Mouse (Mus musculus) heart, embryonic 11.5 days (tissue): Measurements from ENCODE around the gene Sergef. TPM values are rescaled to one million over a fixed set of nuclear protein-coding genes. Genes with fewer than 3 reads are reported as not detected.

ENCODE experiments used
- ATAC-seq: fragments of 200-750 bp; cut with Nextera tagmentation; replicated peaks from 2 replicates; pipeline ENCODE4 v1.8.0; 2017; ENCODE audit warnings: moderate library complexity; ENCODE audit not compliant: insufficient number of reproducible peaks, low FRiP score, low TSS enrichment
- H3K27ac ChIP-seq: fragments of 300-500 bp; sonication (generic); 2 replicates; pipeline ENCODE4 v1.5.1; 2014; ENCODE audit warnings: mild to moderate bottlenecking, low read depth, low read length
- H3K27me3 ChIP-seq: fragments of 300-500 bp; sonication (generic); 2 replicates; pipeline ENCODE4 v1.6.1; 2014; ENCODE audit warnings: mild to moderate bottlenecking, low read length, mixed read lengths; ENCODE audit not compliant: control insufficient read depth, insufficient read depth
- H3K36me3 ChIP-seq: fragments of 300-500 bp; sonication (generic); 2 replicates; pipeline ENCODE4 v1.6.1; 2014; ENCODE audit warnings: mild to moderate bottlenecking, low read length, moderate library complexity, mixed read lengths; ENCODE audit not compliant: control insufficient read depth, insufficient read depth
- H3K4me1 ChIP-seq: fragments of 300-500 bp; sonication (generic); 2 replicates; pipeline ENCODE4 v1.6.1; 2014; ENCODE audit warnings: low read length; ENCODE audit not compliant: control insufficient read depth, insufficient read depth
- H3K4me2 ChIP-seq: fragments of 300-500 bp; sonication (generic); 2 replicates; pipeline ENCODE4 v1.6.1; 2014; ENCODE audit warnings: mild to moderate bottlenecking, moderate library complexity
- H3K4me3 ChIP-seq: fragments of 300-500 bp; sonication (generic); 2 replicates; pipeline ENCODE4 v1.5.1; 2014; ENCODE audit warnings: low read depth, low read length
- H3K9ac ChIP-seq: fragments of 300-500 bp; sonication (generic); 2 replicates; pipeline ENCODE4 v1.6.1; 2014; ENCODE audit warnings: mild to moderate bottlenecking, low read depth, low read length, moderate library complexity
- H3K9me3 ChIP-seq: fragments of 300-500 bp; sonication (generic); replicated peaks from 2 replicates; pipeline ENCODE4 v1.6.1; 2016; ENCODE audit warnings: low read length; ENCODE audit not compliant: control insufficient read depth
- WGBS: fragments of 180-500 bp; shearing (Covaris S2); extraction: QIAGEN DNeasy Blood & Tissue Kit; methylation state at CpG from one replicate; pipeline ENCODE4 v1.1.7; 2014; ENCODE audit not compliant: insufficient replicate concordance; 5-methylcytosine and 5-hydroxymethylcytosine counted together
- polyA plus RNA-seq: library from polyadenylated mRNA; unstranded; fragments of >200 nt; fragmentation: Nextera tagmentation; extraction: Ambion mirVana; gene quantifications from 2 replicates; pipeline ENCODE4 v1.2.1, GENCODE M21; 2014

Sergef gene
- polyA plus RNA-seq, 1 experiment from 2014 or later: 11.6 TPM

DNA sequence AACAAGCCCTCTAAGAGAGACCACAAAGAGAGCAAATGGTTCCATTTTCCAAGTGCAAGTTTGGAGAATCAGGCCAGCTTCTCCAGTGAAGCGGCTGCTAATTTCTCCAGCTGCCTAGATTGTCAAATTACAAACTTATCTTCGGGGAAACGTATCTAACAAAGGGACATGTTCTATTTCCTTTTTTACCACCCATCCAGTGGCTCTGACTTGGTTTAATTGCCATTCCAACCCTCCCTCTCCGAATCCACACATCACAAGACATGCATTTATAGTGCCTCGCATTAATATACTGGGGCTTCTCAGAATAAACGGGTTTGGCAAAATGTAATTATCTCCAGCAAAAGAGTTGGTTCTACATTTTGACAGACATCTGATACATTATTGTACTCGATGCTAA is 88.4 kb downstream of the Sergef start:
- Histone ChIP-seq H3K4me1 (no peaks in the 10 kb centered on the region), H3K27ac (no peak overlapping the region), H3K9me3 (no peaks in the 10 kb centered on the region), H3K9ac (no peak overlapping the region), H3K4me3 (no peak overlapping the region), H3K36me3 (no peaks in the 10 kb centered on the region), H3K27me3 (no peaks in the 10 kb centered on the region), H3K4me2 (no peak overlapping the region)
- WGBS: 82% methylated on average over 7 of the region's 7 CpGs
- ATAC-seq: no peak

- Histone ChIP-seq H3K27me3 (no peaks in the 10 kb centered on the region), H3K4me1 (no peaks in the 10 kb centered on the region), H3K9me3 (no peaks in the 10 kb centered on the region), H3K4me2 (no peak overlapping the region), H3K27ac (no peak overlapping the region), H3K36me3 (no peaks in the 10 kb centered on the region), H3K9ac (no peak overlapping the region), H3K4me3 (no peak overlapping the region)
- no peak for ATAC-seq
- WGBS: 79% methylated on average over 3 of the region's 3 CpGs
These were observed 91.5 kb downstream of the Sergef start for GRCm38 (mm10) chr7:46548124-46548523.

- 93% methylated on average over 3 of the region's 3 CpGs for WGBS
- H3K9me3 ChIP-seq: no peaks in the 10 kb centered on the region
- no peak overlapping the region for H3K27ac ChIP-seq
- no peaks in the 10 kb centered on the region for H3K27me3 ChIP-seq
- no peak for ATAC-seq
- H3K9ac ChIP-seq: no peak overlapping the region
- H3K36me3 ChIP-seq: no peaks in the 10 kb centered on the region
- H3K4me3 ChIP-seq: no peak overlapping the region
- H3K4me1 ChIP-seq: no peaks in the 10 kb centered on the region
- H3K4me2 ChIP-seq: no peak overlapping the region
These were observed 92.0 kb downstream of the Sergef start for GRCm38 (mm10) chr7:46547642-46548041.

DNA sequence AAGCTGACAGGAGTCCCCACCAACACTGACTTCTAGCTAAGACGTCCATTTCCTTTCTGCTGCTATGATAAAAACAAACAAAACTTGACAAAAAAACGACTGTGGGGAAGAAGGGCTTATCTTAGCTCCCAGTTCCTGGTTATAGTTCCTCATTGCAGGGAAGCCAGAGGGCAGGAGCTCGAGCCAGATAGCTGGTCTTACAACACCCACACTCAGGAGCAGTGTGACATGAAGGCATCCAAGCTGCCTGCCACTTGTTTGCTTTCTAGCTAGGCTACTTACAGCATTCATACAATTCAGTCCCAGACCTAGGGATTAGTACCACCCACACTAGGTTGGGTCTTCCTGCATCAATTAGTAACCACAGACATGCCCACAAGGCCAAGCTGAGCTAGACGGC is 93.1 kb downstream of the Sergef start:
- WGBS: 30% methylated on average over 4 of the region's 4 CpGs
- no peak overlapping the region for H3K4me2 ChIP-seq
- H3K36me3 ChIP-seq: no peaks in the 10 kb centered on the region
- no peak for ATAC-seq
- no peak overlapping the region for H3K27ac ChIP-seq
- H3K4me1 ChIP-seq: no peaks in the 10 kb centered on the region
- no peaks in the 10 kb centered on the region for H3K27me3 ChIP-seq
- H3K9ac ChIP-seq: no peak overlapping the region
- H3K4me3 ChIP-seq: no peak overlapping the region
- no peaks in the 10 kb centered on the region for H3K9me3 ChIP-seq

DNA sequence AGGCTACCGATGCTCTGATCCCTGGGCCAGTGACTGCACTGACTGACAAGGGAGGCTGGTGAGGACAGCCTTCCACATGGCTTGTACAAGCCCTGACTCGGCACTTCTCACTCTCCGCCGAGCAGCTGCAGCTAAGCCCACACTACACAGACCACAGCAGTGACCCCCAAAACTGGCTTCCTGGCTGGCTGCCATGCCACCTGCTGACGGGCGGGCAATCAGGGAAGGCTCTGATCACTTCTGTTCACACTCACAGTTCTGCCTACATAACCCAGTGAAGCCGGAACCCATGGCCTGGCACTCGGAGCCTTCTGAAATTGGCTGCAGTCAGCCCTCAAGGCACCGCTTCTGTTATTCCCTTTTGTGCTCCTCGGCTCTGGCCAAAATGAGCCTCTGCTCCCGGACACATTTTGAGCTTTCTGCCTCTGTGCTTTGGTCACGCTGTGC is 95.4 kb downstream of the Sergef start:
- H3K4me3 ChIP-seq: no peak overlapping the region
- no peaks in the 10 kb centered on the region for H3K27me3 ChIP-seq
- H3K4me2 ChIP-seq: no peak overlapping the region
- H3K9me3 ChIP-seq: no peaks in the 10 kb centered on the region
- no peak overlapping the region for H3K27ac ChIP-seq
- 80% methylated on average over 12 of the region's 12 CpGs for WGBS
- H3K9ac ChIP-seq: no peak overlapping the region
- no peak for ATAC-seq
- H3K4me1 ChIP-seq: no peaks in the 10 kb centered on the region
- no peaks in the 10 kb centered on the region for H3K36me3 ChIP-seq

DNA sequence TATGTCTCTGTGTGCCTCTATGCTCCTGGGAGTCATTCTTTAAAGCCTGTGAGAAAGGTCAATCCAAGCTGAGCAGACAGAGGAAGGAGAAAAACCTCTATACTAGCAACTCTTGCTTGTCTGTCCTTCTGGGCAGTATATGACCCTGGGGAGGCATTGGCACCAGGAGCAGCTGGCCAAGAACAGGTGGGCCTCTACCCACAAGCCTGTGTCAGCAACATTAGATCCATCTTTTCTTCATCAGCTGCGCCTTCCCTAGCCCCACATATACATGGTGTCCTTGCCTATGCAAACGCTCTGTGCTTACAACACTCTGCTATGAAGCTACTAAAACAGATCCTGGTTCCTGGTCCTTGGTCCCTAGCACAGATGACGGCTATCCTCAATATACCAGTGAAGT is 97.5 kb downstream of the Sergef start:
- no peak overlapping the region for H3K27ac ChIP-seq
- 86% methylated on average over 3 of the region's 3 CpGs for WGBS
- no peaks in the 10 kb centered on the region for H3K9me3 ChIP-seq
- H3K36me3 ChIP-seq: no peaks in the 10 kb centered on the region
- H3K9ac ChIP-seq: no peak overlapping the region
- no peak for ATAC-seq
- no peak overlapping the region for H3K4me2 ChIP-seq
- no peaks in the 10 kb centered on the region for H3K27me3 ChIP-seq
- no peaks in the 10 kb centered on the region for H3K4me1 ChIP-seq
- no peak overlapping the region for H3K4me3 ChIP-seq

GRCm38 (mm10) chr7:46540616-46541015 is 99.0 kb downstream of the Sergef start:
- ATAC-seq: no peak
- 56% methylated on average over 1 of the region's 1 CpGs for WGBS

GRCm38 (mm10) chr7:46536456-46537097 is 103.0 kb downstream of the Sergef start:
- peaks cover 2% of the 10 kb centered on the region; the same call in 1 of the 2 replicates for H3K4me1 ChIP-seq
- H3K4me3 ChIP-seq: no peak overlapping the region
- WGBS: 76% methylated on average over 9 of the region's 9 CpGs

More at GRCm38 (mm10) chr7:46540616-46541015, 99.0 kb downstream of the Sergef start:
- no peak overlapping the region for H3K4me3 ChIP-seq
- no peak overlapping the region for H3K9ac ChIP-seq
- H3K4me1 ChIP-seq: no peaks in the 10 kb centered on the region
- no peaks in the 10 kb centered on the region for H3K27me3 ChIP-seq
- H3K36me3 ChIP-seq: no peaks in the 10 kb centered on the region
- no peak overlapping the region for H3K27ac ChIP-seq
- no peaks in the 10 kb centered on the region for H3K9me3 ChIP-seq
- H3K4me2 ChIP-seq: no peak overlapping the region

GRCm38 (mm10) chr7:46535429-46535799 is 104.2 kb downstream of the Sergef start:
- no peak overlapping the region for H3K4me3 ChIP-seq
- H3K9ac ChIP-seq: no peak overlapping the region
- no peak overlapping the region for H3K27ac ChIP-seq
- H3K4me2 ChIP-seq: no peak overlapping the region
- no peaks in the 10 kb centered on the region for H3K9me3 ChIP-seq
- no peaks in the 10 kb centered on the region for H3K36me3 ChIP-seq
- no peaks in the 10 kb centered on the region for H3K27me3 ChIP-seq
- ATAC-seq: no peak
- H3K4me1 ChIP-seq: peaks cover 2% of the 10 kb centered on the region; the same call in 1 of the 2 replicates
- WGBS: 25% methylated on average over 10 of the region's 10 CpGs

More at GRCm38 (mm10) chr7:46536456-46537097, 103.0 kb downstream of the Sergef start:
- Histone ChIP-seq H3K9me3 (no peaks in the 10 kb centered on the region), H3K36me3 (no peaks in the 10 kb centered on the region), H3K9ac (no peak overlapping the region), H3K27me3 (no peaks in the 10 kb centered on the region), H3K4me2 (no peak overlapping the region), H3K27ac (no peak overlapping the region)
- ATAC-seq: no peak
